Mouse (Mus musculus) CH12.LX (cell line): ENCODE measurements around the gene Zfp287. TPM values are rescaled to one million over a fixed set of nuclear protein-coding genes. Genes with fewer than 3 reads are reported as not detected.
"Not testable (repeated sequence)": the region's sequence is repeated elsewhere in the genome, so short reads cannot be mapped to it uniquely, and the experiment has no call there.

ENCODE experiments used
- DNase-seq: peaks from one replicate; pipeline ENCODE4 v3.0.0-alpha.2; 2013; ENCODE audit errors: extremely low read depth
- H3K27ac ChIP-seq: 2 replicates; pipeline ENCODE4 v1.5.1; 2012; ENCODE audit warnings: low read depth, mild to moderate bottlenecking, control low read depth, moderate library complexity; ENCODE audit not compliant: insufficient read depth
- H3K27me3 ChIP-seq: replicated peaks from 2 replicates; pipeline ENCODE3; 2012; ENCODE audit warnings: inconsistent platforms
- H3K36me3 ChIP-seq, 2 experiments: replicated peaks in 1 of 2; 2 replicates each; pipeline versions ENCODE3 to v1.6.1; 2012; ENCODE audit warnings: inconsistent platforms in 1 of 2, low read length in 1 of 2, mild to moderate bottlenecking in 1 of 2, mixed read lengths in 1 of 2, moderate library complexity in 1 of 2; ENCODE audit not compliant: control insufficient read depth in 1 of 2, insufficient read depth in 1 of 2
- H3K4me1 ChIP-seq, 2 experiments: 2 replicates each; pipeline ENCODE4 v1.6.1; 2012; ENCODE audit warnings: inconsistent platforms in 1 of 2, moderate library complexity in 1 of 2; ENCODE audit not compliant: insufficient read depth in 2 of 2, control insufficient read depth in 1 of 2
- H3K4me2 ChIP-seq: 2 replicates; pipeline ENCODE4 v1.6.1; 2012; ENCODE audit warnings: low read depth, mild to moderate bottlenecking, control low read depth; ENCODE audit not compliant: poor library complexity, insufficient read depth, severe bottlenecking
- H3K4me3 ChIP-seq, 3 experiments: fragments of 150-350 bp in 1 of 3; sonication (generic) in 1 of 3; replicated peaks in 1 of 3; 2 replicates each; pipeline versions ENCODE3 to v1.5.1; 2011 to 2012; ENCODE audit warnings: low read depth in 2 of 3, low read length in 2 of 3, mild to moderate bottlenecking in 2 of 3, moderate library complexity in 2 of 3, control low read depth in 1 of 3, improper control_type of control experiment in 1 of 3, inconsistent platforms in 1 of 3, mixed read lengths in 1 of 3; ENCODE audit not compliant: poor library complexity in 1 of 3
- H3K79me2 ChIP-seq: replicated peaks from 2 replicates; pipeline ENCODE4 v1.6.1; 2012; ENCODE audit warnings: mild to moderate bottlenecking, moderate library complexity; ENCODE audit not compliant: control insufficient read depth, poor library complexity, insufficient read depth, severe bottlenecking; ENCODE audit errors: extremely low read depth
- H3K9ac ChIP-seq: 2 replicates; pipeline ENCODE4 v1.6.1; 2012; ENCODE audit warnings: low read depth, mild to moderate bottlenecking, control low read depth, moderate library complexity; ENCODE audit not compliant: insufficient read depth
- H3K9me3 ChIP-seq: replicated peaks from 2 replicates; pipeline ENCODE3; 2012; ENCODE audit warnings: low read length, inconsistent platforms, mixed read lengths
- BHLHE40 ChIP-seq: IDR thresholded peaks from 2 replicates; pipeline ENCODE4 v1.6.1; 2011; ENCODE audit warnings: mild to moderate bottlenecking, low read depth, low read length, improper control_type of control experiment
- CHD1 ChIP-seq: IDR thresholded peaks from 2 replicates; pipeline ENCODE4 v1.6.1; 2012; ENCODE audit warnings: low read depth, low read length, improper control_type of control experiment, inconsistent platforms
- CHD2 ChIP-seq: IDR thresholded peaks from 2 replicates; pipeline ENCODE4 v1.6.1; 2011; ENCODE audit warnings: low read length, improper control_type of control experiment
- EP300 ChIP-seq: IDR thresholded peaks from 2 replicates; pipeline ENCODE4 v1.6.1; 2011; ENCODE audit warnings: low read length, improper control_type of control experiment
- ETS1 ChIP-seq: conservative IDR thresholded peaks from 2 replicates; pipeline ENCODE4 v1.6.1; 2012; ENCODE audit warnings: low read depth, mild to moderate bottlenecking, inconsistent platforms, low read length, improper control_type of control experiment, moderate library complexity
- GABPA ChIP-seq: IDR thresholded peaks from 2 replicates; pipeline ENCODE4 v1.6.1; 2012; ENCODE audit warnings: low read depth, low read length, improper control_type of control experiment, inconsistent platforms; ENCODE audit not compliant: insufficient replicate concordance
- KAT2A ChIP-seq: IDR thresholded peaks from 2 replicates; pipeline ENCODE4 v1.6.1; 2012; ENCODE audit warnings: low read length, improper control_type of control experiment, inconsistent platforms; ENCODE audit not compliant: insufficient replicate concordance
- MAFK ChIP-seq: IDR thresholded peaks from 2 replicates; pipeline ENCODE4 v1.6.1; 2011; ENCODE audit warnings: low read length, improper control_type of control experiment; ENCODE audit not compliant: insufficient replicate concordance
- MAX ChIP-seq: IDR thresholded peaks from 2 replicates; pipeline ENCODE4 v1.6.1; 2011; ENCODE audit warnings: low read length, improper control_type of control experiment
- MAZ ChIP-seq: IDR thresholded peaks from 2 replicates; pipeline ENCODE4 v1.6.1; 2012; ENCODE audit warnings: low read depth, mild to moderate bottlenecking, inconsistent platforms, low read length, improper control_type of control experiment, moderate library complexity
- MEF2A ChIP-seq: IDR thresholded peaks from 2 replicates; pipeline ENCODE4 v1.6.1; 2014; ENCODE audit warnings: low read depth, mild to moderate bottlenecking, inconsistent platforms, low read length, improper control_type of control experiment, borderline replicate concordance
- NELFE ChIP-seq: IDR thresholded peaks from 2 replicates; pipeline ENCODE4 v1.6.1; 2011; ENCODE audit warnings: low read depth, low read length, improper control_type of control experiment
- NRF1 ChIP-seq: IDR thresholded peaks from 2 replicates; pipeline ENCODE4 v1.6.1; 2014; ENCODE audit warnings: low read depth, mild to moderate bottlenecking, inconsistent platforms, low read length, improper control_type of control experiment, moderate library complexity
- POLR2AphosphoS2 ChIP-seq: IDR thresholded peaks from 2 replicates; pipeline ENCODE4 v1.6.1; 2011; ENCODE audit warnings: low read depth, low read length, improper control_type of control experiment
- RCOR1 ChIP-seq: conservative IDR thresholded peaks from 2 replicates; pipeline ENCODE4 v1.6.1; 2012; ENCODE audit warnings: low read depth, mild to moderate bottlenecking, inconsistent platforms, low read length, improper control_type of control experiment
- SIN3A ChIP-seq: IDR thresholded peaks from 2 replicates; pipeline ENCODE4 v1.6.1; 2012; ENCODE audit warnings: low read length, improper control_type of control experiment, inconsistent platforms
- SMC3 ChIP-seq: IDR thresholded peaks from 2 replicates; pipeline ENCODE4 v1.6.1; 2011; ENCODE audit warnings: low read depth, low read length, improper control_type of control experiment
- TBP ChIP-seq: conservative IDR thresholded peaks from 2 replicates; pipeline ENCODE4 v1.6.1; 2011; ENCODE audit warnings: low read depth, low read length, improper control_type of control experiment
- TCF12 ChIP-seq: IDR thresholded peaks from 2 replicates; pipeline ENCODE4 v1.6.1; 2014; ENCODE audit warnings: low read depth, mild to moderate bottlenecking, inconsistent platforms, low read length, improper control_type of control experiment
- UBTF ChIP-seq: IDR thresholded peaks from 2 replicates; pipeline ENCODE4 v1.6.1; 2012; ENCODE audit warnings: low read depth, mild to moderate bottlenecking, inconsistent platforms, low read length, improper control_type of control experiment, moderate library complexity
- USF1 ChIP-seq: IDR thresholded peaks from 2 replicates; pipeline ENCODE4 v1.6.1; 2014; ENCODE audit warnings: low read depth, mild to moderate bottlenecking, inconsistent platforms, low read length, improper control_type of control experiment
- ZNF384 ChIP-seq: IDR thresholded peaks from 2 replicates; pipeline ENCODE4 v1.6.1; 2012; ENCODE audit warnings: low read depth, low read length, improper control_type of control experiment, inconsistent platforms
- dilution Hi-C: fragments of 300-500 bp; cut with MboI; formaldehyde crosslinking; loops from 2 replicates; pipeline ENCODE4 v1.14.3; 2020; ENCODE audit warnings: low sequenced_read_pairs; ENCODE audit not compliant: extremely low pct_unique_long_range_greater_than_20kb, extremely low pct_ligation_motif_present
- in situ Hi-C: fragments of 300-500 bp; cut with MboI; formaldehyde crosslinking; loops from 3 replicates; pipeline ENCODE4 v1.14.3; 2019; ENCODE audit warnings: low sequenced_read_pairs, low pct_ligation_motif_present, low pct_unique_long_range_greater_than_20kb, mixed read lengths
- polyA plus RNA-seq: library from polyadenylated mRNA; unstranded; fragments of >175 nt; gene quantifications from 2 replicates; pipeline ENCODE4 v1.2.1, GENCODE M21; 2012; ENCODE audit warnings: low read depth; ENCODE audit not compliant: insufficient read length
- total RNA-seq, 2 experiments: library from RNA; depleted of rRNA; stranded (reverse); fragments of 300-350 nt in 1 of 2; fragments of >200 nt in 1 of 2; gene quantifications; 2 replicates each; pipeline ENCODE4 v1.2.3; 2012 to 2014

Gene Zfp287
- total and polyA plus RNA-seq, 3 experiments = 4.8 to 7.3 (median 5.7) TPM

DNA sequence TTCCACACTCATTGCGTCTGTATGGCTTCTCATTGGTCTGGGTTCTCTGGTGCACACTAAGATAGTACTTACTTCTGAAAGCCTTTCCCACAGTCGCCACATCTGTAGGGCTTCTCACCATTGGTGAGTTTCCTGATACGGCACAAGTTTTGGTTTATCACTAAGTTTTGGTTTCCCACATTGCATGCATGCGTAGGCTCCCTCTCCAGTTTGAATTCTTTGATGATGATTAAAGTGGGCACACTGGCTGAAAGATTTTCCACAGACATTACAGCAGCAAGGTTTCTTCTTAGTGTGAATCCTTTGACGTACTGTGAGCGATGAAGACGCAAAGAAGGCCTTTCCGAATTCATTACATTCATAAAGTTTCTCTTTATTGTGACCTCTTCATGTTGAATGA lies 21.1 kb upstream of the Zfp287 start, which contains the start of gene Gm10428:
Gene Gm10428 (plus strand): TSS at position 321 of the 400 bp plus-strand sequence.
- no peak for DNase-seq
- Histone ChIP-seq H3K27me3 (peaks cover 19% of the 10 kb centered on the region), H3K36me3 (no peaks in the 10 kb centered on the region), H3K27ac (no peak within 1 kb of the TSS), H3K9me3 (no peaks in the 10 kb centered on the region), H3K4me3 (no peak within 1 kb of the TSS), H3K4me1 (peaks cover 0 to 12% of the 10 kb centered on the region in 2 experiments; a peak in 3 of 4 replicates), H3K9ac (no peak within 1 kb of the TSS), H3K79me2 (no peaks in the 10 kb centered on the region), H3K4me2 (no peak within 1 kb of the TSS)
- in situ Hi-C loops (no loop called here), dilution Hi-C loops (no loop called here)
- no peak for TF ChIP-seq EP300
- TF ChIP-seq CHD1 = no peak
- no peak for TF ChIP-seq SIN3A
- TF ChIP-seq ZNF384 = no peak
- no peak for TF ChIP-seq POLR2AphosphoS2
- TF ChIP-seq USF1 = no peak
- TF ChIP-seq CHD2 = no peak
- TF ChIP-seq MAX = no peak
- no peak for TF ChIP-seq KAT2A
- no peak for TF ChIP-seq TBP
- TF ChIP-seq NRF1 = no peak
- no peak for TF ChIP-seq SMC3
- no peak for TF ChIP-seq RCOR1
- TF ChIP-seq MAFK = no peak
- no peak for TF ChIP-seq TCF12
- TF ChIP-seq UBTF = no peak
- no peak for TF ChIP-seq GABPA
- TF ChIP-seq NELFE = no peak
- no peak for TF ChIP-seq MEF2A
- TF ChIP-seq MAZ = no peak

DNA sequence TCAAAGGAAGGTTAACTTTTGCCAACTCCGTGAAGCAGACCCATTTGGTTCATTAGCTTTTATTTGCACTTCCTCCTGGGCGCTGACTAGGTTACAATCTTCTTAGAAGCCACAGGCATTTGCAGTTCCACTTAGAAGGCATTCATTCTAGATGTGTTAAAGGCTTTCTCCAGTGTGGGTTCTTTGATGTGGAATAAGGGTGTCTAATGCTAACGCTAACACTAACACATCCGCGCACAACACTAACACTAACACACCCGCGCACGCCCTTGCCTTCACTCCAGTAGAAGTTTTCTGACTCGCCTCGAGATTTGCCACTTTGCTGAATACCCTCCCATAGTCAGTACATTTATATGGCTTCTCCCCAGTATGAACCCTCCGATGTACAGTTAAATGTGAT lies 20.5 kb upstream of the Zfp287 start:
- Histone ChIP-seq H3K79me2 (no peaks in the 10 kb centered on the region), H3K4me2 (no peak overlapping the region), H3K36me3 (no peaks in the 10 kb centered on the region), H3K9ac (no peak overlapping the region), H3K27me3 (peaks cover 14% of the 10 kb centered on the region), H3K27ac (no peak overlapping the region), H3K4me3 (no peak overlapping the region), H3K9me3 (no peaks in the 10 kb centered on the region), H3K4me1 (peaks cover 0 to 6% of the 10 kb centered on the region in 2 experiments; a peak in 2 of 4 replicates)
- no peak for DNase-seq
- dilution Hi-C loops = no loop called here
- in situ Hi-C loops = no loop called here
- TF ChIP-seq BHLHE40 (no peak), EP300 (no peak), ETS1 (no peak), NELFE (no peak)

DNA sequence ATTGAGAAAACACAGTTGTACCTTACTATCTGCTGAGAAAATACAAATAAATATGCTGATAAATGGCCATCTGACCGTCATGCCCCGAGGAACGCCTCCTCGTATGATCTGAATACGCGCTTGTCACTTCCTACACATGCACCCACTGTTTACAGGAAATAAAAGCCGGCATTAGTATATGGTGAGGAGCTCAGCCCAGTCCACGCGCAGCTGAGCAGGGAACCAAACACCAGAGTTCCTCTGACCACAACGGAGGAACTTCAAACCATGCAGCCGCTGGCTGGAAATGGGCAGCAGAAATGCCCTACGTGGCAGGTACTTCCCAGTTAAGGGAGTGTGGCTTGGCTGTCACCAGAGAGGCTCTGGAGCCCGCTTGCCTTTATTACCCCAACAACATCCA lies 17.7 kb upstream of the Zfp287 start:
- H3K36me3 ChIP-seq, H3K4me2 ChIP-seq, H3K9ac ChIP-seq, in situ Hi-C loops, H3K27ac ChIP-seq, H3K4me3 ChIP-seq, H3K4me1 ChIP-seq, dilution Hi-C loops, H3K27me3 ChIP-seq, DNase-seq, H3K9me3 ChIP-seq, H3K79me2 ChIP-seq: not testable (repeated sequence)
